Mouse (Mus musculus) G1E (cell line): Measurements from ENCODE around the gene Lnx1.

Experiments
- CTCF ChIP-seq: IDR thresholded peaks from 2 replicates; pipeline ENCODE4 v1.5.1; 2012; ENCODE audit warnings: low read depth, low read length, inconsistent platforms, mixed read lengths
- GATA1 ChIP-seq: IDR thresholded peaks from 2 replicates; pipeline ENCODE4 v1.6.1; 2012; ENCODE audit warnings: borderline replicate concordance, low read length, inconsistent platforms, mixed read lengths
- GATA2 ChIP-seq: IDR thresholded peaks from 2 replicates; pipeline ENCODE4 v1.6.1; 2012; ENCODE audit warnings: low read depth, low read length, inconsistent platforms, borderline replicate concordance
- POLR2AphosphoS5 ChIP-seq: IDR thresholded peaks from 2 replicates; pipeline ENCODE4 v1.6.1; 2012; ENCODE audit warnings: low read depth, low read length, inconsistent platforms; ENCODE audit not compliant: insufficient replicate concordance
- TAL1 ChIP-seq: conservative IDR thresholded peaks from 2 replicates; pipeline ENCODE4 v1.6.1; 2012; ENCODE audit warnings: low read depth, low read length, inconsistent platforms, mixed read lengths

DNA sequence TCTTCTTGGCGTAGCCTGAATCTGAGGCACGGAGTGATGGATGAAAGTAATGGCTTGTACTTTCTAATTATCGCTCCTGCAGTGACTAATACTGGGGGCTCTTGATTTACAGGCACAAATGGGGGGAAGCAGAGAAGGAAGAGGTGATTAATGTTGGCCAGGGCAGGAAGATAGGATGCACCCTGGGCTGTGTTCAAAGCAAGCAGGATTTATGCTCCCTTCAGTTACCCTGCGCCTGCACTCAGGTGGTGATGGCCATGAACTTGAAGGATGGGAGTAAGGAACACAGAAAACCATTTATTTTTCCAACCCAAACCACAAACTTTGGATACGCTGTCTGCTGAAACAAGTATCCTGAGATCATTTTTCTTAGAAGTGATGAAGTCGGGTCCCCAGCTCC, 69.3 kb downstream of the Lnx1 start:
- no peak for TF ChIP-seq CTCF
- no peak for TF ChIP-seq GATA1
- no peak for TF ChIP-seq TAL1
- no peak for TF ChIP-seq GATA2
- no peak for TF ChIP-seq POLR2AphosphoS5
